Mouse (Mus musculus) heart, embryonic 12.5 days (tissue): Measurements from ENCODE around the gene Olfr1218. TPM values are rescaled to one million over a fixed set of nuclear protein-coding genes. Genes with fewer than 3 reads are reported as not detected.

Experiments
- polyA plus RNA-seq: library from polyadenylated mRNA; unstranded; fragments of >200 nt; fragmentation: Nextera tagmentation; extraction: Ambion mirVana; gene quantifications from 2 replicates; pipeline ENCODE4 v1.2.1, GENCODE M21; 2016

The Olfr1218 gene
- polyA plus RNA-seq, 1 experiment from 2014 or later, result not detected

Other genes starting within 250 kb of the Olfr1218 start
- not detected in 2 replicates for gene Olfr1202, start 246.7 kb downstream of the Olfr1218 start, polyA plus RNA-seq
- gene Olfr1205, start 231.4 kb downstream of the Olfr1218 start, polyA plus RNA-seq, result not detected in 2 replicates
- gene Olfr1204, start 211.9 kb downstream of the Olfr1218 start, polyA plus RNA-seq, result not detected in 2 replicates
- not detected in 2 replicates for gene Olfr1206, start 198.0 kb downstream of the Olfr1218 start, polyA plus RNA-seq
- gene Olfr1208, start 158.9 kb downstream of the Olfr1218 start, polyA plus RNA-seq, result not detected in 2 replicates
- not detected in 2 replicates for gene Olfr1209, start 146.0 kb downstream of the Olfr1218 start, polyA plus RNA-seq
- not detected in 2 replicates for gene Olfr1211, start 123.1 kb downstream of the Olfr1218 start, polyA plus RNA-seq
- gene Olfr1212, start 107.2 kb downstream of the Olfr1218 start, polyA plus RNA-seq, result not detected in 2 replicates
- not detected in 2 replicates for gene Gm13762, start 80.9 kb downstream of the Olfr1218 start, polyA plus RNA-seq
- not detected in 2 replicates for gene Olfr1214, start 68.5 kb downstream of the Olfr1218 start, polyA plus RNA-seq
- not detected in 2 replicates for gene Olfr1215, start 54.2 kb downstream of the Olfr1218 start, polyA plus RNA-seq
- gene Olfr1216, start 42.8 kb downstream of the Olfr1218 start, polyA plus RNA-seq, result not detected in 2 replicates
- not detected in 2 replicates for gene Olfr1217, start 29.1 kb downstream of the Olfr1218 start, polyA plus RNA-seq
- not detected in 2 replicates for gene Olfr1219, start 22.3 kb upstream of the Olfr1218 start, polyA plus RNA-seq
- not detected in 2 replicates for gene Olfr1220, start 45.6 kb upstream of the Olfr1218 start, polyA plus RNA-seq
- not detected in 2 replicates for gene Olfr1221, start 56.1 kb upstream of the Olfr1218 start, polyA plus RNA-seq
- not detected in 2 replicates for gene Olfr1222, start 71.9 kb upstream of the Olfr1218 start, polyA plus RNA-seq
- gene Olfr1223, start 90.4 kb upstream of the Olfr1218 start, polyA plus RNA-seq, result not detected in 2 replicates
- not detected in 2 replicates for gene Olfr1224-ps1, start 102.9 kb upstream of the Olfr1218 start, polyA plus RNA-seq
- not detected in 2 replicates for gene Olfr1225, start 113.5 kb upstream of the Olfr1218 start, polyA plus RNA-seq
- not detected in 2 replicates for gene Olfr1226, start 138.9 kb upstream of the Olfr1218 start, polyA plus RNA-seq
- not detected in 2 replicates for gene Olfr1228, start 192.9 kb upstream of the Olfr1218 start, polyA plus RNA-seq
- not detected in 2 replicates for gene Olfr1229, start 226.8 kb upstream of the Olfr1218 start, polyA plus RNA-seq
- gene Olfr1230, start 236.1 kb upstream of the Olfr1218 start, polyA plus RNA-seq, result not detected in 2 replicates
- not detected in 2 replicates for gene Olfr1231, start 245.9 kb upstream of the Olfr1218 start, polyA plus RNA-seq